Mouse (Mus musculus): ENCODE measurements around the gene Sun2. TPM values are rescaled to one million over a fixed set of nuclear protein-coding genes. Genes with fewer than 3 reads are reported as not detected.
A peak's percentile ranks its signal among the peaks of the same experiment; 100 is the strongest.

Sun2 gene
- 3.3 and 4.2 TPM in 2 replicates for polyA plus RNA-seq (2015; fragmentation: Nextera tagmentation; extraction: Ambion mirVana)

- Histone ChIP-seq H3K27ac (ENCODE audit: low read depth) (peak within 1 kb of the TSS; percentile 93), H3K36me3 (replicated peaks; ENCODE audit: insufficient read depth, low read length) (peaks cover 31% of the 10 kb centered on the region), H3K4me3 (ENCODE audit: low read depth, low read length) (peak within 1 kb of the TSS; percentile 96), H3K4me2 (ENCODE audit: low read depth, low read length) (peak within 1 kb of the TSS; percentile 97), H3K27me3 (ENCODE audit: insufficient read depth, low read length) (no peaks in the 10 kb centered on the region), H3K9ac (replicated peaks) (peak within 1 kb of the TSS; percentile 98), H3K9me3 (ENCODE audit: low read length) (no peaks in the 10 kb centered on the region), H3K4me1 (ENCODE audit: insufficient read depth) (peaks cover 22% of the 10 kb centered on the region)
- ATAC-seq = peak; percentile 89
- TF ChIP-seq CTCF (IDR thresholded peaks at IDR 0.05; ENCODE audit: low read depth) = no peak
- no peak for TF ChIP-seq EP300 (IDR thresholded peaks at IDR 0.05; ENCODE audit: low read depth)
- under 1% methylated on average over 85 of the region's 93 CpGs for WGBS (ENCODE audit: insufficient replicate concordance)
- peak; percentile 94 for DNase-seq
Measured at GRCm38 (mm10) chr15:79741921-79742705, at the start of gene Sun2. Gene Sun2 (minus strand): TSS chr15:79742536.

- no peak for ATAC-seq
- Histone ChIP-seq H3K36me3 (replicated peaks; ENCODE audit: insufficient read depth, low read length) (no peaks in the 10 kb centered on the region), H3K27me3 (ENCODE audit: insufficient read depth, low read length) (peaks cover 10% of the 10 kb centered on the region; the same call in 1 of the 2 replicates), H3K27ac (ENCODE audit: low read depth) (no peak overlapping the region), H3K9me3 (ENCODE audit: low read length) (no peaks in the 10 kb centered on the region), H3K4me2 (ENCODE audit: low read depth, low read length) (no peak overlapping the region), H3K4me1 (ENCODE audit: insufficient read depth) (no peaks in the 10 kb centered on the region), H3K9ac (replicated peaks) (no peak overlapping the region), H3K4me3 (ENCODE audit: low read depth, low read length) (no peak overlapping the region)
- no peak for TF ChIP-seq EP300 (IDR thresholded peaks at IDR 0.05; ENCODE audit: low read depth)
- TF ChIP-seq CTCF (IDR thresholded peaks at IDR 0.05; ENCODE audit: low read depth) = peak; percentile 25
- WGBS (ENCODE audit: insufficient replicate concordance) = 4% methylated on average over 12 of the region's 12 CpGs
- peak; percentile 75 for DNase-seq
Measured at GRCm38 (mm10) chr15:79791502-79791901, 49.2 kb upstream of the Sun2 start.

DNA sequence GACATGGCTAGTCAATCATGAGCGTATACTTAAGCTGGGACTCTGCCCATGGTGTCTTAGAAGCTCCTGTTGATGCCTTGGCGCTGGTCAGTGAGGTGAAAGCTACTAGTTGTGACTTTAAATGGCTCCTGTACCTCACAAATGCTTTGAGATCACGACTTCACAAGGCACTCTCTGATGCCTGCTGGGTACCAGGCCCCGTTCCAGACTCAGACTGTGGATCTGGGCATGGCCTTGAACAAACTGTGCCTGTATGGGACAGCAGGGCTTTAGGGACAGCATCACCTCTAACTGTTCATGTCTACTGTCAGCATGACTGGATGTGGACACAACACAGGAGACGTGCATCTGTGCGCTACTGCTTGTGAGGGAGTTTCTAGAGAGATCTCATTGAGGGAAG, 48.6 kb upstream of the Sun2 start:
- no peak overlapping the region for H3K4me3 ChIP-seq (ENCODE audit: low read depth, low read length)
- ATAC-seq (no peak), DNase-seq (no peak)
- no peaks in the 10 kb centered on the region for H3K4me1 ChIP-seq (ENCODE audit: insufficient read depth)
- peaks cover 13% of the 10 kb centered on the region; the same call in 1 of the 2 replicates for H3K27me3 ChIP-seq (ENCODE audit: insufficient read depth, low read length)
- no peak overlapping the region for H3K4me2 ChIP-seq (ENCODE audit: low read depth, low read length)
- no peak overlapping the region for H3K27ac ChIP-seq (ENCODE audit: low read depth)
- TF ChIP-seq EP300 (IDR thresholded peaks at IDR 0.05; ENCODE audit: low read depth) (no peak), CTCF (IDR thresholded peaks at IDR 0.05; ENCODE audit: low read depth) (no peak)
- no peak overlapping the region for H3K9ac ChIP-seq (replicated peaks)
- WGBS (ENCODE audit: insufficient replicate concordance) = 74% methylated on average over 6 of the region's 6 CpGs
- H3K9me3 ChIP-seq (ENCODE audit: low read length) = no peaks in the 10 kb centered on the region
- no peaks in the 10 kb centered on the region for H3K36me3 ChIP-seq (replicated peaks; ENCODE audit: insufficient read depth, low read length)

DNA sequence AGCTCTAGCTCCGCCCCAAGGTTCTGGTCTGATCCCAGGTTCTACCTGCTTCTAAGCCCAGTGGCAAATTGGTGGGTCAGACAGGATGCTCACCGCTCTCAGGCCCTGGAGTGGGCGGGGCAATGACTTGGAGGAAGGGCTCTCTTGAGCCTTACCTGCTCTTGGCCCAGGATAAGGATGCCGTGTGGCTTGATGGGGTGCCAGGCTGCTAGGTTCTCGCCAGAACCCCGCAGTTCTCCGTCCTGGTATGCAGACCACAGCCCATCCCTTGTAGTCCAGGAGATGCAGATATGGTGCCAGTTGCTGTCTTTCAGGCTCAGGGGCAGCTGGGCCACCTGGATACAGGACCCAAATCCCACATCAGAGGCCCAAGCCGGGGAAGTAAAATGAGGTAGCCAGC, 47.8 kb upstream of the Sun2 start:
- DNase-seq (no peak), ATAC-seq (no peak)
- no peak overlapping the region for H3K4me3 ChIP-seq (ENCODE audit: low read depth, low read length)
- H3K27me3 ChIP-seq (ENCODE audit: insufficient read depth, low read length) = peaks cover 13% of the 10 kb centered on the region; the same call in 1 of the 2 replicates
- no peak overlapping the region for H3K9ac ChIP-seq (replicated peaks)
- H3K36me3 ChIP-seq (replicated peaks; ENCODE audit: insufficient read depth, low read length) = no peaks in the 10 kb centered on the region
- H3K4me2 ChIP-seq (ENCODE audit: low read depth, low read length) = no peak overlapping the region
- no peak overlapping the region for H3K27ac ChIP-seq (ENCODE audit: low read depth)
- 42% methylated on average over 8 of the region's 8 CpGs for WGBS (ENCODE audit: insufficient replicate concordance)
- H3K4me1 ChIP-seq (ENCODE audit: insufficient read depth) = no peaks in the 10 kb centered on the region
- TF ChIP-seq CTCF (IDR thresholded peaks at IDR 0.05; ENCODE audit: low read depth) (no peak), EP300 (IDR thresholded peaks at IDR 0.05; ENCODE audit: low read depth) (no peak)
- H3K9me3 ChIP-seq (ENCODE audit: low read length) = no peaks in the 10 kb centered on the region

- WGBS (ENCODE audit: insufficient replicate concordance) = 61% methylated on average over 8 of the region's 8 CpGs
- no peaks in the 10 kb centered on the region for H3K4me1 ChIP-seq (ENCODE audit: insufficient read depth)
- H3K9ac ChIP-seq (replicated peaks) = no peak overlapping the region
- no peak overlapping the region for H3K4me2 ChIP-seq (ENCODE audit: low read depth, low read length)
- DNase-seq (no peak), ATAC-seq (no peak)
- no peaks in the 10 kb centered on the region for H3K36me3 ChIP-seq (replicated peaks; ENCODE audit: insufficient read depth, low read length)
- H3K9me3 ChIP-seq (ENCODE audit: low read length) = no peaks in the 10 kb centered on the region
- H3K27me3 ChIP-seq (ENCODE audit: insufficient read depth, low read length) = peaks cover 12% of the 10 kb centered on the region; the same call in 1 of the 2 replicates
- H3K27ac ChIP-seq (ENCODE audit: low read depth) = no peak overlapping the region
- no peak overlapping the region for H3K4me3 ChIP-seq (ENCODE audit: low read depth, low read length)
- TF ChIP-seq EP300 (IDR thresholded peaks at IDR 0.05; ENCODE audit: low read depth) = no peak
- no peak for TF ChIP-seq CTCF (IDR thresholded peaks at IDR 0.05; ENCODE audit: low read depth)
Measured at GRCm38 (mm10) chr15:79787815-79788214, 45.5 kb upstream of the Sun2 start.

DNA sequence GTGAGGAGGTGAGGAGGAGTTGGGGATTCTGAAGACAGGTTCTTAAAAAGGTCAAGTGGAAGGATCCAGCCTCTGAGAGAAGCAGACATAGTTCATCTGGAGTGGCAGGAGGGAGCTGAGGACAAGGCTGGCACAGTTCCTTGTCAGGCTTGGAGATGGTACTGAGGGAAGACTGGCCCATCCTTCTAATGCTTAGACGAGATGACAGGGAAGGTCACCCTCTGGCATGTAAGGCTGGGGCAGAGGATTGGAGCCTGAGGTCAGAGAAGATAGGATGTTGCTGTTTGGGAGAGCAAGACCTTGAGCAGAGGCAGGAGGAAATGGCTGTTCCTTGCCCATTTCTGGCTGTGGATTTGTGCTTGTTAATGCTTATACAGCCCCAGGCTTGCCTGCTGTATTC, 42.7 kb upstream of the Sun2 start:
- no peak for ATAC-seq
- Histone ChIP-seq H3K27ac (ENCODE audit: low read depth) (no peak overlapping the region), H3K27me3 (ENCODE audit: insufficient read depth, low read length) (peaks cover 3% of the 10 kb centered on the region; the same call in 1 of the 2 replicates), H3K4me2 (ENCODE audit: low read depth, low read length) (no peak overlapping the region), H3K9me3 (ENCODE audit: low read length) (no peaks in the 10 kb centered on the region), H3K4me3 (ENCODE audit: low read depth, low read length) (no peak overlapping the region), H3K36me3 (replicated peaks; ENCODE audit: insufficient read depth, low read length) (no peaks in the 10 kb centered on the region), H3K9ac (replicated peaks) (no peak overlapping the region), H3K4me1 (ENCODE audit: insufficient read depth) (no peaks in the 10 kb centered on the region)
- 50% methylated on average over 1 of the region's 1 CpGs for WGBS (ENCODE audit: insufficient replicate concordance)
- TF ChIP-seq CTCF (IDR thresholded peaks at IDR 0.05; ENCODE audit: low read depth) (no peak), EP300 (IDR thresholded peaks at IDR 0.05; ENCODE audit: low read depth) (no peak)
- no peak for DNase-seq

Data from liver, postnatal 0 days (tissue).